Mouse (Mus musculus) embryonic fibroblast, embryonic 13.5 days (primary cell): ENCODE measurements around the gene Leng1. TPM values are rescaled to one million over a fixed set of nuclear protein-coding genes. Genes with fewer than 3 reads are reported as not detected.
A peak's percentile ranks its signal among the peaks of the same experiment; 100 is the strongest.

Source experiments
- H3K27ac ChIP-seq: 2 replicates; pipeline ENCODE4 v1.5.1; 2012; ENCODE audit warnings: low read length, control low read depth, inconsistent platforms; ENCODE audit not compliant: insufficient read depth
- H3K4me1 ChIP-seq: 2 replicates; pipeline ENCODE4 v1.6.1; 2011; ENCODE audit warnings: low read length; ENCODE audit not compliant: control insufficient read depth, insufficient read depth
- H3K4me3 ChIP-seq: 2 replicates; pipeline ENCODE4 v1.5.1; 2011; ENCODE audit warnings: mild to moderate bottlenecking, control low read depth, low read length; ENCODE audit not compliant: insufficient read depth
- CTCF ChIP-seq: IDR thresholded peaks from 2 replicates; pipeline ENCODE4 v1.5.1; 2011; ENCODE audit warnings: mild to moderate bottlenecking, control low read depth, low read length, moderate library complexity, borderline replicate concordance; ENCODE audit not compliant: insufficient read depth
- POLR2A ChIP-seq: IDR thresholded peaks from 2 replicates; pipeline ENCODE4 v1.6.1; 2011; ENCODE audit warnings: low read depth, mild to moderate bottlenecking, control low read depth, low read length, moderate library complexity
- polyA plus RNA-seq: library from polyadenylated mRNA; stranded (reverse); fragments of >200 nt; gene quantifications from 2 replicates; pipeline ENCODE4 v1.2.4, GENCODE M21; 2011; ENCODE audit warnings: low read depth; ENCODE audit not compliant: missing spikeins, insufficient read length

The Leng1 gene
- polyA plus RNA-seq, 1 experiment: 8.0 TPM

GRCm38 (mm10) chr7:3664524-3665214 is 971 bp downstream of the Leng1 start:
- TF ChIP-seq POLR2A (no peak), CTCF (no peak)
- H3K4me1 ChIP-seq: peaks cover 2% of the 10 kb centered on the region; the same call in 1 of the 2 replicates
- peak overlapping the region; percentile 51 for H3K27ac ChIP-seq
- H3K4me3 ChIP-seq: peak overlapping the region; percentile 92

GRCm38 (mm10) chr7:3658578-3658977 is 7.1 kb downstream of the Leng1 start:
- no peak overlapping the region for H3K27ac ChIP-seq
- peaks cover 2% of the 10 kb centered on the region; the same call in 1 of the 2 replicates for H3K4me1 ChIP-seq
- no peak overlapping the region for H3K4me3 ChIP-seq
- TF ChIP-seq POLR2A (no peak), CTCF (no peak)

GRCm38 (mm10) chr7:3656966-3657365 is 8.7 kb downstream of the Leng1 start:
- Histone ChIP-seq H3K4me1 (no peaks in the 10 kb centered on the region), H3K4me3 (no peak overlapping the region), H3K27ac (no peak overlapping the region)
- TF ChIP-seq CTCF (no peak), POLR2A (no peak)

GRCm38 (mm10) chr7:3646641-3647040 is 19.0 kb downstream of the Leng1 start:
- TF ChIP-seq CTCF: no peak
- no peak for TF ChIP-seq POLR2A
- H3K4me3 ChIP-seq: peak overlapping the region; percentile 58
- H3K27ac ChIP-seq: no peak overlapping the region
- H3K4me1 ChIP-seq: peaks cover 14% of the 10 kb centered on the region

- H3K4me3 ChIP-seq: peak overlapping the region; percentile 58
- peaks cover 14% of the 10 kb centered on the region for H3K4me1 ChIP-seq
- no peak overlapping the region; the same call in 1 of the 2 replicates for H3K27ac ChIP-seq
- TF ChIP-seq CTCF (no peak), POLR2A (0 out of 2 replicates have a peak, but pooled peaks have one; percentile 41)
These were observed 19.5 kb downstream of the Leng1 start for GRCm38 (mm10) chr7:3646188-3646587.

- Histone ChIP-seq H3K4me1 (peaks cover 14% of the 10 kb centered on the region), H3K4me3 (peak overlapping the region; percentile 58), H3K27ac (peak overlapping the region; percentile 94)
- TF ChIP-seq CTCF (no peak), POLR2A (no peak; the same call in 1 of the 2 replicates)
These were observed 20.1 kb downstream of the Leng1 start for GRCm38 (mm10) chr7:3645488-3646025.

- TF ChIP-seq CTCF (no peak), POLR2A (peak; percentile 62)
- H3K4me3 ChIP-seq: peak within 1 kb of the TSS; percentile 58
- H3K4me1 ChIP-seq: peaks cover 14% of the 10 kb centered on the region
- H3K27ac ChIP-seq: peak within 1 kb of the TSS; percentile 94
These were observed 20.8 kb downstream of the Leng1 start, which contains the start of gene Cnot3 for GRCm38 (mm10) chr7:3644672-3645487. TSS of gene Cnot3 (plus strand) at chr7:3645268.

- Histone ChIP-seq H3K4me1 (peaks cover 14% of the 10 kb centered on the region), H3K4me3 (peak overlapping the region; percentile 44), H3K27ac (no peak overlapping the region)
- no peak for TF ChIP-seq CTCF
- TF ChIP-seq POLR2A: no peak
These were observed 21.3 kb downstream of the Leng1 start for GRCm38 (mm10) chr7:3644348-3644671.

GRCm38 (mm10) chr7:3643843-3644242 is 21.8 kb downstream of the Leng1 start:
- peaks cover 14% of the 10 kb centered on the region for H3K4me1 ChIP-seq

More at GRCm38 (mm10) chr7:3643843-3644242, 21.8 kb downstream of the Leng1 start:
- peak overlapping the region; percentile 44 for H3K4me3 ChIP-seq
- TF ChIP-seq POLR2A: no peak
- no peak for TF ChIP-seq CTCF
- no peak overlapping the region for H3K27ac ChIP-seq
